Mouse (Mus musculus) hindbrain, embryonic 16.5 days (tissue): ENCODE measurements around the gene Mrpl55. TPM values are rescaled to one million over a fixed set of nuclear protein-coding genes. Genes with fewer than 3 reads are reported as not detected.

Source experiments
- ATAC-seq: fragments of 200-750 bp; cut with Nextera tagmentation; 2 replicates; pipeline ENCODE4 v1.8.0; 2017; ENCODE audit warnings: moderate TSS enrichment, moderate library complexity
- H3K27ac ChIP-seq: fragments of 300-500 bp; sonication (generic); 2 replicates; pipeline ENCODE4 v1.5.1; 2014; ENCODE audit warnings: low read depth, mild to moderate bottlenecking, control low read depth, low read length, moderate library complexity
- H3K27me3 ChIP-seq: fragments of 300-500 bp; sonication (generic); replicated peaks from 2 replicates; pipeline ENCODE4 v1.6.1; 2014; ENCODE audit warnings: low read length; ENCODE audit not compliant: control insufficient read depth, insufficient read depth
- H3K36me3 ChIP-seq: fragments of 300-500 bp; sonication (generic); 2 replicates; pipeline ENCODE4 v1.6.1; 2014; ENCODE audit warnings: mild to moderate bottlenecking, low read length, moderate library complexity, mixed read lengths; ENCODE audit not compliant: control insufficient read depth, insufficient read depth
- H3K4me1 ChIP-seq: fragments of 300-500 bp; sonication (generic); 2 replicates; pipeline ENCODE4 v1.6.1; 2014; ENCODE audit warnings: low read depth, low read length; ENCODE audit not compliant: control insufficient read depth, insufficient read depth
- H3K4me2 ChIP-seq: fragments of 300-500 bp; sonication (generic); 2 replicates; pipeline ENCODE4 v1.6.1; 2014; ENCODE audit warnings: mild to moderate bottlenecking, low read length, control low read depth, moderate library complexity
- H3K4me3 ChIP-seq: fragments of 300-500 bp; sonication (generic); 2 replicates; pipeline ENCODE4 v1.5.1; 2014; ENCODE audit warnings: mild to moderate bottlenecking, low read length, control low read depth, moderate library complexity
- H3K9ac ChIP-seq: fragments of 300-500 bp; sonication (generic); 2 replicates; pipeline ENCODE4 v1.6.1; 2014; ENCODE audit warnings: low read depth, mild to moderate bottlenecking, control low read depth, low read length, moderate library complexity
- H3K9me3 ChIP-seq: fragments of 300-500 bp; sonication (generic); 2 replicates; pipeline ENCODE4 v1.6.1; 2014; ENCODE audit warnings: mild to moderate bottlenecking, low read length, moderate library complexity; ENCODE audit not compliant: control insufficient read depth
- WGBS: fragments of 180-500 bp; shearing (Covaris S2); extraction: QIAGEN DNeasy Blood & Tissue Kit; methylation state at CpG from one replicate; pipeline ENCODE4 v1.1.7; 2014; 5-methylcytosine and 5-hydroxymethylcytosine counted together
- polyA plus RNA-seq: library from polyadenylated mRNA; unstranded; fragments of >200 nt; fragmentation: Nextera tagmentation; extraction: Ambion mirVana; gene quantifications from 2 replicates; pipeline ENCODE4 v1.2.1, GENCODE M21; 2015

Gene Mrpl55
- polyA plus RNA-seq, 1 experiment from 2014 or later: 95.9 TPM

- Histone ChIP-seq H3K36me3 (no peaks in the 10 kb centered on the region), H3K9me3 (no peaks in the 10 kb centered on the region), H3K9ac (peak overlapping the region; percentile 19; the same call in 1 of the 2 replicates), H3K4me3 (no peak overlapping the region), H3K27me3 (no peaks in the 10 kb centered on the region), H3K4me2 (no peak overlapping the region), H3K27ac (no peak overlapping the region), H3K4me1 (peaks cover 19% of the 10 kb centered on the region)
- ATAC-seq: no peak
- 16% methylated on average over 7 of the region's 7 CpGs for WGBS
Measured at GRCm38 (mm10) chr11:59230144-59230760, 28.0 kb downstream of the Mrpl55 start.

GRCm38 (mm10) chr11:59232797-59233196 lies 30.5 kb downstream of the Mrpl55 start:
- Histone ChIP-seq H3K36me3 (no peaks in the 10 kb centered on the region), H3K4me1 (peaks cover 3% of the 10 kb centered on the region; the same call in 1 of the 2 replicates), H3K9ac (no peak overlapping the region), H3K27ac (no peak overlapping the region), H3K9me3 (no peaks in the 10 kb centered on the region), H3K4me2 (no peak overlapping the region), H3K27me3 (no peaks in the 10 kb centered on the region), H3K4me3 (no peak overlapping the region)
- WGBS: 76% methylated on average over 2 of the region's 2 CpGs
- ATAC-seq: no peak

DNA sequence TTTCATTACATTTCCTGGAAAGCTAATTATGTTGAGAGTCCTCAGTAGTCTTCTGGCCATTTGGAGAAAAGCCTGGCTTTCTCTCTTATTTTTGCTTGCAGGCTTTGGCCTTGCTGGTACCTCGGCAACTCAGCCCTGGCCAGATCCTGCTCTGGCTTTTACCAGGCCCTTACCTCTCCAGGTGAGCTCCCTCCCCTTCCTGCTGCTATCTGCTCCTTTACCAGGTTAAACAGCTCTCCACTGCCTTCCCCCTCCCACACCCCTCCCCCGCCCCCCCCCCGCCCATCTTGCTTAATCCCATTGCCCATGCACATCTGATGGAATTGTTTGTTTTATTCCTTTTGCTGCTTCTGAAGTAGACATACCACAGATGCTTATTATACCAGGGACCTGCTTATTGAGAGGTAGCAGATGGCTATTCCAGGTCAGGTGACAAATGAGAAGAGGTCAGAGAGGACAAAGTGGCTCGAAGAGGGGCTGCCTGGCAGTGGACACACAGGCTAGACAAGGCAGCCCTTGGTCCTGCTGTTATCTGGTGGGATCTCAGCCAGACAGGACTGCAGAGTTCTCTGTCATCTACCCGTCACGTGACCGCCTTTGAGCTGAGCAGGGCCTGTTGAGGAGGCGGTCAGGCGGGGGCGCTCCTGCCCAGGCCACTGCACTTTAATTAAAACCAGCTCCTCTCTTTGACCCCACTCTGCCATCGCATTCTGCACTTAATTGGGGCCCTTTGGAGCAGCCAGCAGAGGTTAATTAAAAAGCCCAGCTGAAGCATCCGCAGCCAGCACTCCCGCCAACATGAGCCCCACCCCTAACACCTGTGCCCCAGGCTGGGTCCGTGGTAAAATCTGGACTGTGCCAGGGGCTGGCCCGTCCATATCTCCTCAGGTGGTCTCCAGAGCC lies 36.5 kb downstream of the Mrpl55 start:
- Histone ChIP-seq H3K4me3 (no peak overlapping the region), H3K9ac (no peak overlapping the region; the same call in 1 of the 2 replicates), H3K4me2 (no peak overlapping the region), H3K9me3 (no peaks in the 10 kb centered on the region), H3K27ac (0 out of 2 replicates have a peak overlapping the region, but pooled peaks have one; percentile 56), H3K36me3 (no peaks in the 10 kb centered on the region), H3K4me1 (peaks cover 9% of the 10 kb centered on the region), H3K27me3 (no peaks in the 10 kb centered on the region)
- peak; percentile 82 for ATAC-seq
- WGBS: 3% methylated on average over 14 of the region's 15 CpGs

GRCm38 (mm10) chr11:59239428-59239785 lies 37.1 kb downstream of the Mrpl55 start:
- Histone ChIP-seq H3K27me3 (no peaks in the 10 kb centered on the region), H3K4me1 (peaks cover 9% of the 10 kb centered on the region), H3K9ac (no peak overlapping the region; the same call in 1 of the 2 replicates), H3K9me3 (no peaks in the 10 kb centered on the region), H3K36me3 (no peaks in the 10 kb centered on the region), H3K27ac (no peak overlapping the region), H3K4me3 (no peak overlapping the region), H3K4me2 (no peak overlapping the region)
- peak; percentile 43; the same call in 1 of the 2 replicates for ATAC-seq
- 57% methylated on average over 4 of the region's 4 CpGs for WGBS

GRCm38 (mm10) chr11:59239796-59240195 lies 37.5 kb downstream of the Mrpl55 start:
- Histone ChIP-seq H3K4me3 (no peak overlapping the region), H3K9ac (no peak overlapping the region; the same call in 1 of the 2 replicates), H3K4me2 (no peak overlapping the region), H3K9me3 (no peaks in the 10 kb centered on the region), H3K27me3 (no peaks in the 10 kb centered on the region), H3K27ac (no peak overlapping the region), H3K36me3 (no peaks in the 10 kb centered on the region), H3K4me1 (peaks cover 9% of the 10 kb centered on the region)
- ATAC-seq: 0 out of 2 replicates have a peak, but pooled peaks have one; percentile 35
- 69% methylated on average over 4 of the region's 4 CpGs for WGBS

- H3K9ac ChIP-seq: no peak overlapping the region
- ATAC-seq: no peak
- no peaks in the 10 kb centered on the region for H3K36me3 ChIP-seq
- H3K4me2 ChIP-seq: no peak overlapping the region
- no peaks in the 10 kb centered on the region for H3K9me3 ChIP-seq
- H3K27ac ChIP-seq: no peak overlapping the region
- H3K27me3 ChIP-seq: no peaks in the 10 kb centered on the region
- 28% methylated on average over 3 of the region's 3 CpGs for WGBS
- H3K4me3 ChIP-seq: no peak overlapping the region
- peaks cover 9% of the 10 kb centered on the region for H3K4me1 ChIP-seq
Measured at GRCm38 (mm10) chr11:59241841-59242240, 39.6 kb downstream of the Mrpl55 start.

DNA sequence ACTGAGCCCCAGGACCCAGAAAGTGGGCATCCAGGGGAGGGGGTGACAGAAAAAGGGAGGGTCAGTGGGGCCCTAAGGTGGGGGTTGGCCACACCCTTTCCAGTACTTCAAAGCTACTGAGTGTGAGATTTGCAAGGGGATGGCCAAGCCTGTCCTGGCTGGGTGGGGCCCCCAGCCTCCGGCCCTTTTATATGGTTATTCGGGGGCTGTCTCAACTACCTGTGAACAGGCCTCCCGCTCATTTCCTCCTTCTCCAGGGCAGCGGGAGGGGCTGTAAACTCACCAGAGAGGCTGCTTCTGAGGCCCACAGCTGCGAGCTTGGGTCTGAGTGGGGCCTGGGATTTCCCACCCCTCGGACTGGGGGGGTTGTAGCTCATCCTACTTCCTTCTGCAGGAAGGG lies 41.6 kb downstream of the Mrpl55 start:
- H3K9ac ChIP-seq: no peak overlapping the region
- H3K36me3 ChIP-seq: no peaks in the 10 kb centered on the region
- H3K27me3 ChIP-seq: no peaks in the 10 kb centered on the region
- H3K27ac ChIP-seq: no peak overlapping the region
- H3K4me2 ChIP-seq: no peak overlapping the region
- ATAC-seq: no peak
- H3K4me1 ChIP-seq: peaks cover 4% of the 10 kb centered on the region
- no peak overlapping the region for H3K4me3 ChIP-seq
- WGBS: 39% methylated on average over 6 of the region's 6 CpGs
- H3K9me3 ChIP-seq: no peaks in the 10 kb centered on the region

DNA sequence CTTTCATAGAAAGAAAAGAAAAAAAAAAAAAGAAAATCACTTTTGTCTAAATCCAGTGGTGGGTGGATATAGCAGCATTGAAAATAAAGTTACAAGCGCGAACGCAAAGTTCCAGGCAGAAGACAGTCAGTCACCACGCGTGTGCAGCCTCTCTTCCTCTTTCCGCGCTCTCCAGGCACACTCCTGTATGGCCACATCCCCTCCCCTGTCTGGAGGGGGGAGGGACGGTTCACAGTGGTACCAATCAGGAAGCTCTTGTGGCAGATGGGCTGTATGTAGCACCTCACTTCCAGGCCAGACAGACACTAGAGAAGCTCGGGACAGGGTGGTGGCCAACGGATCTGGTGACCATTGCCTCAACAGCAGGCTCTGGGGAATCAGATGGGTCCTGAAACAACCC lies 45.8 kb downstream of the Mrpl55 start:
- Histone ChIP-seq H3K4me1 (no peaks in the 10 kb centered on the region), H3K4me3 (no peak overlapping the region), H3K36me3 (no peaks in the 10 kb centered on the region), H3K9me3 (no peaks in the 10 kb centered on the region), H3K9ac (no peak overlapping the region), H3K27me3 (no peaks in the 10 kb centered on the region), H3K27ac (no peak overlapping the region), H3K4me2 (no peak overlapping the region)
- no peak for ATAC-seq
- 74% methylated on average over 10 of the region's 10 CpGs for WGBS
